25 mouse cellular contexts compared by ENCODE assay signal in the genomic region with DNA sequence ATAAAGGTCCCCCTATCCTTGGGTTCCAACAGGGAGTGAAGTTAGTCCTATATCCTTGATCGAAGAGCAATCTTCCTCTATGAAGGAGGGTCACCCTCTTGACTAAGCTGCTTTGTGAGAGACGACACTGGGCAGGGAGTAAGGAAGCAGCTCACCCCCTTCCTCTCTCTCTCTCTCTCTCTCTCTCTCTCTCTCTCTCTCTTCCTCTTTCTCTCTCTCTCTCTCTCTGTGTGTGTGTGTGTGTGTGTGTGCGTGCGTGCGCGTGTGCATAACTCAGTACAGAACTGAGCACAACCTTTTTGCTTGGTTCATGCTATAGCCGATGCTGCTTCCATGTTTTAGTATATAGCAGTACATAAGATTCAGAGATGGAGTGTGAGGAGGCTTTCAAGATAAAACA. TPM values are rescaled to one million over a fixed set of nuclear protein-coding genes. Genes with fewer than 3 reads are reported as not detected.
"Had no signal": no experiment of that assay in that cellular context is flagged by ENCODE, and none has a peak within 500 bp of the region (broad histone marks: within the 10 kb centered on the region; RNA-seq: fewer than 3 reads in every experiment).

No protein-coding gene starts in this region.

- H3K4me2 ChIP-seq: neural tube, embryonic 15.5 days; stomach, embryonic 15.5 days had no signal

- H3K36me3 ChIP-seq: limb, embryonic 10.5 days; midbrain, embryonic 10.5 days; neural tube, embryonic 15.5 days; stomach, embryonic 15.5 days had no signal

- H3K9me3 ChIP-seq: limb, embryonic 10.5 days; midbrain, embryonic 10.5 days; neural tube, embryonic 15.5 days; stomach, embryonic 15.5 days had no signal

- ATAC-seq: lung, postnatal 0 days had no signal

- DNase-seq: kidney, adult 18-20 months; kidney, postnatal 4 days; layer of hippocampus, postnatal 36 days; lung, adult 2 months; lung, postnatal 36 days; midbrain, embryonic 14.5 days; right cerebral cortex, adult 18-20 months; right cerebral cortex, postnatal 25 days; thymus, adult 2 months; thymus, postnatal 25 days had no signal

- H3K4me3 ChIP-seq: limb, embryonic 10.5 days; midbrain, embryonic 10.5 days; myocyte; neural tube, embryonic 15.5 days; stomach, embryonic 15.5 days had no signal

- H3K27ac ChIP-seq: limb, embryonic 10.5 days; liver, embryonic 14.5 days; midbrain, embryonic 10.5 days; neural tube, embryonic 15.5 days; stomach, embryonic 15.5 days had no signal

- H3K9ac ChIP-seq: liver, embryonic 14.5 days; neural tube, embryonic 15.5 days; stomach, embryonic 15.5 days had no signal

- H3K4me1 ChIP-seq: limb, embryonic 10.5 days; midbrain, embryonic 10.5 days; neural tube, embryonic 15.5 days; stomach, embryonic 15.5 days had no signal

- H3K27me3 ChIP-seq: neural tube, embryonic 15.5 days; stomach, embryonic 15.5 days had no signal

RNA-seq across cellular contexts. Expression of a gene that starts 6.8 kb away (rescaled TPM):
- total RNA-seq: megakaryocyte, adult 5-6 weeks had no signal

RNA-seq across cellular contexts. Expression of a gene that starts 11.2 kb away (rescaled TPM):
- total RNA-seq: layer of hippocampus, postnatal 36 days; left cerebral cortex, postnatal 10 days had no signal
- polyA plus RNA-seq: intestine, embryonic 14.5 days; kidney, embryonic 14.5 days; limb, embryonic 10.5 days; limb, embryonic 14.5 days; midbrain, embryonic 10.5 days; midbrain, embryonic 14.5 days; myocyte; neural tube, embryonic 11.5 days; neural tube, embryonic 15.5 days; small intestine, adult 2 months; testis, adult 2 months had no signal

RNA-seq across cellular contexts. Expression of a gene that starts 45.8 kb away (rescaled TPM):
- total RNA-seq: megakaryocyte, adult 5-6 weeks had no signal
